Mouse (Mus musculus): ENCODE measurements around the gene Thoc6. TPM values are rescaled to one million over a fixed set of nuclear protein-coding genes. Genes with fewer than 3 reads are reported as not detected.

Thoc6 gene
- polyA plus RNA-seq (2017; shearing (Covaris generic)) = 29.4 TPM

DNA sequence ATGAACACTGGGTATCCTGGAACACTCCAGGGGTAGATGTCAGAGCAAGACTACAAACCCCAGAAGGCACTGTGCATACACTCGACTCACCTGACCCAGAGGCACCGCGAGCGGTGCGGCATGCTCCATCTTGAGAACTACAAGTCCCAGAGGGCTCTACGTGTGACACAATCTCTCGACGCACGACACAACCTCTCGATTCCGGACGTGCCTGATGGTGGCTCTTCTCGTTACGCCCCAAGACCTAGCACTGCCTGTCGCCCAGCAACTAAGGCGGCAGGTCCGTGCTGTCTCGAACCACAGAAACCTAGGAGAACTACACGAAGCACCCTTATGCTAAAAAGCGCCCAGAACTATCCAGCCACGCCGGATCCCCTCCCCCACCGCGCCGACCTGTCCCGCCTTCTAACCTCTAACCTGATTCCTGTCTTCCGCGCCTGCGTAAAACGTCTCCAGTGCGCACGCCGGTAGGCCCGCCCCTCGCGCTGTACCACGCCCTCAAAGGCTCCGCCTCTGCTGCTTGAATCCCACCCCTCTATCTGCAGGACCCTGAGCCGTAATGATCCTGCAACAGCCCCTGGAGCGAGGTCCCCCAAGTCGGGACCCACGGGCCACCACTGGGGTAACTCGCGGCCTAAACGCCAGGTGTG is at the start of gene Thoc6, which contains the start of gene Hcfc1r1:
Thoc6 (minus strand) TSS at position 459 of the 650 bp plus-strand sequence.
Hcfc1r1 (plus strand) TSS at position 173 of the 650 bp plus-strand sequence.

DNA sequence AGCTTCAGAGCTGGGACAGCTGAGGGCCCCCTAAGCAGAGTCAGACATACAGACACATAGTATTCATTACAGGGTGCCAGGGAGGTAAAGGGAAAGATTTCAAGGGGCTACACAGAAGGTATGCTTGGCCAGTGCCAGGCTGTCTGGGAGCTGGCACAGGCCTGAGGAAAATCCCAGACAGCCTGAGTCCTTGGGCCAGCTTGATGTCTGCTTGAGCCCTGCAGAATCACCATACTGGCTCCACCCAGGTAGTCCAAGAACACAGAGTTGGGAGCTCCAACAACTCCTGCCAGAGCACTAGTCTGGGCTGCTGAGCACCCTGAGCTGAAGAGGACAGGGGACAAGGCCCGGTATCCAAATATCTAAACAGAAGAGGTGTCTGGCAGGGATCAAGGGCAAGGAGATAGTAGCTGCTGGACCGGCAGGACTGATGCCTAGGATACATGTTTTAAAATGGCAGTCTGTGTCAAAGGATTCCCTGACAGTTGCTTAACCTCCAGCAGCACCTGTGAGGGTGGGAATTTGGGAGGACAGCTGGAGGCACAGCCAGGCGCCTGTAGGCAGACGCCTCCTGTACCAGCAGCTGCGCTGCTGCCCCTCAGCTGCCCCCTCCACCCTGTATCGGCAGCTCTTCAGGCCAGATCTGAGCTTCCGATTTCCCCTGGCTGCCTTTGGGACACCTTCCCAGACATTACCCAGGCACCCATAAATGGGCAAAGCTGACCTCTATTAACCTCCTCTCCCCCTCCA is 48.9 kb upstream of the Thoc6 start, which contains the start of gene 1520401A03Rik:
1520401A03Rik (minus strand) TSS at position 408 of the 750 bp plus-strand sequence.

DNA sequence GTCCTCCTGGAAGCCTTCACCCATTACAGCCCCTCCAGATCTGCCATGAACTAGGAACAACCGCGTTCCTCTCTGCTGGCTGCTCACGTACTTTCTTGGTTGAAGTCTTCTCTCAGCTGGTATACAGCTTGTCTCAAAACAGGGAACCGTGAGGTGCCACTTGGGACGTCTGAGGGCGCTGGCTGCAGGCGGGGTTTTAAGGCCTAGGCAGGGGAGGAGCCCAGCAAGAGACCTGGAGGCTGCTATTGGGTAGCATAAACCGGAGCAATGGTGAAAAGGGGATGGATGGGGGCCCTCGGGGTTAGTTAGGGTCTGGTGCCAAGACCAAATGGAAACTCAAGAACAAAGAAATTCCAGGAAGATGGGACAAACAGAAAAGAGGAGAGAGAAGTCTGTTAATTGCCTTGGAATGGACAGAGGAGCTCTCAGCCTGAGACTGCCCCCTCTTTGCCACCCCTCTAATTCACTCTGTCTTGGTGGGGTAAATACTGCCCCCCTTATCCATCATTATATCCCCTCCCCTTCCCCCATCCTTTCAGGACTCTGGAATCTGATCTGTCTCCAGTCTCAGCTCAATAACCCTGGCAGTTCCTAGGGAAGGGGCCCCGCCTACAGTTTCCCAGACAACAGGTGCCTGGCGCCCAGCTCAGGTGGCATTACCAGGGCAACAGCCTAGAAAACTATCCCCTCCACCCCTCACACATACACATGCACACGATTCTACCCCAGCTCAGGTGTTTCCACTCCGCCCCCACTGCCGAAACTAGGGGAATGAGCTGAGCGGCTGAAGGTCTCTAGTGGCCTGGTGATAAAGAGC is 10.4 kb upstream of the Thoc6 start, which contains the start of gene Cldn9:
Cldn9 (minus strand) TSS at position 171 of the 817 bp plus-strand sequence.

DNA sequence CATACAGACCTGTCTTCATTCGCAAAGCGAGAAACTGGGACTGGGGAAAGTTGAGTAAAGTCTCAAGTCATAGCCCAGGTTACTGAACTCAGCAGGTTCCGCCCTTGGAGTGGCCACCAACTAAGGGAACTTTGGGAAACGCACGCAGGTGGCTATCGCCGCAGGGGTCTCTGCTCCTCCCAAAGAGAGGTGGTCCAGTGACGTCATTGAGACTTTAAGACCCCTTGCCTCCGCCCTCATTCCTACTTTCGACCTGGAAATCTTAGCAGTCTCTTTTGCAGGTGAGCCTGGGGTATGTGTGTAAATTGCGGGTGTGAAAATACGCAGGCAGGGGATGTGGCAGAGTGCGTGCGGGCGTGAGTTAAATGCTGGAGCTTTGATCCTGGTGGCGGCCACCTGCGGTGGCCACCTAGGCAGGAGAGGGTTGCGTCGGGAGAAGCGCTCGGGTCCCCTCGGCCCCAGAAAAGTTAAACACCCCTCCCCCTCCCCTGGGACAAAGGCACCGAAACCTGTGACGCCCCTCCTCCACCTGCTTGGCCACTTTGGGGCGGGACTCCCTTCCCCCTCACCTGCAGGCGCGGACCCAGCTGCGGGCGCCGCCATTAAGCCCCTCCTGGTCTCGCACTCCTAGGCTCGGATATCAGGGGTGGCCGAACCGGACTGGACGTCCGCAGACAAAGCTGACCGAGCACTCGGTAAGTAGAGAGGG is 5.6 kb upstream of the Thoc6 start, which contains the start of gene Cldn6:
Cldn6 (plus strand) TSS at position 123 of the 709 bp plus-strand sequence.

DNA sequence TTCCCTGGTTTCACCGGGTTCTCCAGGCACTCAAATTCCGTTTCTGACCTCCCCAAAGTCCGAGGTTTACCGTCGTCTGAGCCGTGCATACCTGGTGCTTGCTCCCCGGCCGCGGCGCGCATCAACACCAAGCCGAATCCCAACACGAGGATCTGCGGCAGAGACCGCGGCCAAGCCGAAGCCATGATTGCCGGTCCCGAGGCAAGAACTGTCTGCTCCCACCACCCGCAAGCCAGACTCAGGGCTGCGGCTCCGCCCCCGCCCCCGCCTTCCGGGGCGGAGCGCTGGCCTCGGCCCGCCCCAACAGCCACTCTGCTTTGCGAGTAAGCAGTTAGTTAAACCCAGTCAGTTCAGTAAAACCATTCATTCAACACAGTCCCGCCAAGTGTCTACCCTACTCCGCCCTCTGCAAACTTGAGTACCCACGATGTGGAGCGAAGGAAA is 3.6 kb upstream of the Thoc6 start, which contains the start of gene Tnfrsf12a:
Tnfrsf12a (minus strand) TSS at position 233 of the 444 bp plus-strand sequence.

DNA sequence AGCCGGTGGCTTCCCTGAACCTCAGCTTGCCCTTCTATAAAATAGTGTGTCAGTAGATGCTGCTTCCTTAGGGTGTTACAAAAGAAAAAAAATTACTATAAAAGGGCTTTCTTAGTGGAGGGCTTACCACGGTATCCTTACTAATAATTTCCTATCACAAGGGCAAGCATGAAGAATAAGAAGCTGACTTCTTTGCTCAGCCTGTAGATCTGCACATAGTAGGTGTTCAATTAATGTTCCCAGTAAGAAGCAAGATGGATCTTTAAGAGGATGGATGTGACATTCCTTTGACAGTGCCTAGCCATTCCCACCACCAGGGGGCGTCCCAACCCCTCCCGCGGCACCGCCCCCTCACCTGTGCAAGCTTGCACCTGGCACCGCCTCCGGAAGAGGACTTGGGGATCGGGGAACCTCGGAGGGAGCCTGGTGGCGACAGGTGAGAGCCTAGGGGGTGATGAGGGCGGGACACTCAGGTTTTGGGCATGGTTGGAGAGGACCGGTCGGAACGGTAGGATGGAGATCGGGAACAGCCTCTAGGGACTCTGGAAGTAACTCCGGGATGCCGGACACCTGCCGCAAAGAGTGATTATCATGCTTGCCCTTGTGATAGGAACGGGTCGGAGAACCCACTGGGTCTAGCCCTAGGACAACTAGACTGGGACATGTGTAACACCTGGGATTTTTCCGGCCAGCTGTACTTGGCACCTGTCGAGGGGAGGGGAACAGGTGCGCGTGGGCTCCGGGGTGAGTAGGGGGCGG is 13.4 kb downstream of the Thoc6 start, which contains the start of gene Bicdl2:
Bicdl2 (plus strand) TSS at position 390 of the 759 bp plus-strand sequence.

DNA sequence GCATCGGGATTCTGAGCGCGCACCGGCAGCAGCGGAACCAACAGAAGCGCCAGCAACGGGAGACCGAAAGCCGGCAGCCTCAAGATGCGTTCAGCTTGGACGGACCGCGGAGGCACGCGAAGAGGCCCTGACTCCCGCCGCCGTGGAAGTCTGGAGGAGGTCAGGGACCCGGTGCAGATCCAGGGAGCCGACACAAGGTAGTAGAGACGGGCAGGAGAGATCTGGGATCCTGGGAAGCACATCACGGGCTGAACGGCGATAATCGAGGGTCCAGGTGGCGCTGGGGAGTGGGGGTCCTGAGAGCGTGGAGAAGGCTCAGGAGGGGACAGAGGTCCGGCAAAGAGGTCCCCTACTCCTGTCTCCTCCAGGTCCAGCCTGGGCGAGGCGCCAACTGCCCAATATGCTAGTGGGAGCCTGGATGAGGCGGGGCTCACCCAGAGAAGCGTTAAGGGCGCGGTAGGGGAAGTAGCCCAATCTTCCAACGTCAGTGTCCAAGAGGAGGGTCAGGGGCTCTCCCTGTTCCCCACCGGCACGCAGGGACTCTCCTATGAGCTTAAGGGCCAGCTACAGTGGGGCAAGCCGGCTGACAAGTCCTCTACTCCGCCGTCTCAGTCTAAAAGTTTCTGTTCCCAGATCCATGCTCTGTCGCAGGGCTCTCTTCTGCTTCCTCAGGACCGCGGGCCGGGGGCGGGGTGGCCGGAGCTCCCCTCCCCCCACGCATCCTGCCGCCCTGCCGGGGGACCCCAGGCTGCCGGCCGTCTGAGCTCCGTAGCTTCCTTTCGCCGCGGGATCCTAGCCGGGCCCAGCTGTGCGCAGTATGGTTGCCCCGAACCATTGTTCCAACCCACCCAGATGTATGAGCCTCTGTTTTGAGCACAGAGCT is 28.8 kb downstream of the Thoc6 start, which contains the start of gene Mmp25:
Mmp25 (minus strand) TSS at position 665 of the 883 bp plus-strand sequence.

Other genes with a start within 250 kb of the Thoc6 start
- gene Vmn2r117, start 194.2 kb downstream of the Thoc6 start, polyA plus RNA-seq (2017; shearing (Covaris generic)) = not detected
- gene Zfp213, start 109.6 kb downstream of the Thoc6 start, polyA plus RNA-seq (2017; shearing (Covaris generic)) = 21.2 TPM
- not detected for gene Zfp13, start 74.4 kb downstream of the Thoc6 start, polyA plus RNA-seq (2017; shearing (Covaris generic))
- gene Zscan10, start 73.0 kb downstream of the Thoc6 start, polyA plus RNA-seq (2017; shearing (Covaris generic)) = 1.6 TPM
- not detected for gene Mmp25, start 28.6 kb downstream of the Thoc6 start, polyA plus RNA-seq (2017; shearing (Covaris generic))
- gene Bicdl2, start 13.4 kb downstream of the Thoc6 start, polyA plus RNA-seq (2017; shearing (Covaris generic)) = not detected
- 49.6 TPM for gene Hcfc1r1, start 286 bp downstream of the Thoc6 start, polyA plus RNA-seq (2017; shearing (Covaris generic))
- 9.0 TPM for gene Tnfrsf12a, start 3.6 kb upstream of the Thoc6 start, polyA plus RNA-seq (2017; shearing (Covaris generic))
- gene Cldn6, start 5.4 kb upstream of the Thoc6 start, polyA plus RNA-seq (2017; shearing (Covaris generic)) = not detected
- not detected for gene Cldn9, start 10.1 kb upstream of the Thoc6 start, polyA plus RNA-seq (2017; shearing (Covaris generic))
- not detected for gene 1520401A03Rik, start 48.9 kb upstream of the Thoc6 start, polyA plus RNA-seq (2017; shearing (Covaris generic))
- 43.8 TPM for gene Pkmyt1, start 52.5 kb upstream of the Thoc6 start, polyA plus RNA-seq (2017; shearing (Covaris generic))
- 5.3 TPM for gene Paqr4, start 67.0 kb upstream of the Thoc6 start, polyA plus RNA-seq (2017; shearing (Covaris generic))
- 3.4 TPM for gene Kremen2, start 72.0 kb upstream of the Thoc6 start, polyA plus RNA-seq (2017; shearing (Covaris generic))
- 45.2 TPM for gene Flywch1, start 97.7 kb upstream of the Thoc6 start, polyA plus RNA-seq (2017; shearing (Covaris generic))
- gene Flywch2, start 112.2 kb upstream of the Thoc6 start, polyA plus RNA-seq (2017; shearing (Covaris generic)) = 2.8 TPM
- 999 TPM for gene Srrm2, start 116.7 kb upstream of the Thoc6 start, polyA plus RNA-seq (2017; shearing (Covaris generic))
- 592 TPM for gene Elob, start 155.3 kb upstream of the Thoc6 start, polyA plus RNA-seq (2017; shearing (Covaris generic))
- 0.18 TPM for gene Prss33, start 162.2 kb upstream of the Thoc6 start, polyA plus RNA-seq (2017; shearing (Covaris generic))
- gene Prss32, start 170.0 kb upstream of the Thoc6 start, polyA plus RNA-seq (2017; shearing (Covaris generic)) = not detected
- gene Prss41, start 170.3 kb upstream of the Thoc6 start, polyA plus RNA-seq (2017; shearing (Covaris generic)) = 2.8 TPM
- not detected for gene Prss21, start 194.2 kb upstream of the Thoc6 start, polyA plus RNA-seq (2017; shearing (Covaris generic))
- gene Dcpp1, start 207.0 kb upstream of the Thoc6 start, polyA plus RNA-seq (2017; shearing (Covaris generic)) = not detected
- gene Dcpp2, start 207.0 kb upstream of the Thoc6 start, polyA plus RNA-seq (2017; shearing (Covaris generic)) = not detected
- not detected for gene Dcpp3, start 243.6 kb upstream of the Thoc6 start, polyA plus RNA-seq (2017; shearing (Covaris generic))

Data from CD4-positive, CD25-positive, alpha-beta regulatory T cell (primary cell).